Mouse (Mus musculus) lung, adult 2 months (tissue): ENCODE data around the gene Cers2. TPM values are rescaled to one million over a fixed set of nuclear protein-coding genes. Genes with fewer than 3 reads are reported as not detected.

ENCODE experiments used
- DNase-seq: peaks from one replicate; pipeline ENCODE4 v3.0.0; 2022
- H3K4me1 ChIP-seq: fragments of 200-500 bp; 2 replicates; pipeline ENCODE4 v1.6.1; 2011; ENCODE audit warnings: low read length; ENCODE audit not compliant: control insufficient read depth, insufficient read depth
- H3K4me3 ChIP-seq: fragments of 200-500 bp; replicated peaks from 2 replicates; pipeline ENCODE3; 2011; ENCODE audit warnings: low read depth, mild to moderate bottlenecking, control low read depth, low read length; ENCODE audit errors: extremely low read depth
- CTCF ChIP-seq: fragments of 200-500 bp; IDR thresholded peaks from 2 replicates; pipeline ENCODE4 v1.5.1; 2011; ENCODE audit warnings: mild to moderate bottlenecking, low read length, control low read depth; ENCODE audit not compliant: insufficient read depth
- POLR2A ChIP-seq: fragments of 200-500 bp; IDR thresholded peaks from 2 replicates; pipeline ENCODE4 v1.6.1; 2011; ENCODE audit warnings: low read depth, mild to moderate bottlenecking, control low read depth, low read length, borderline replicate concordance; ENCODE audit errors: extremely low read depth
- WGBS: fragments of 180-500 bp; shearing (Covaris S2); methylation state at CpG from one replicate; pipeline ENCODE4 v1.1.7; 2018; 5-methylcytosine and 5-hydroxymethylcytosine counted together
- polyA plus RNA-seq: library from polyadenylated mRNA; depleted of rRNA; stranded (reverse); fragments of >200 nt; gene quantifications from 2 replicates; pipeline ENCODE4 v1.2.3, GENCODE M21; 2012

Gene Cers2
- polyA plus RNA-seq, 1 experiment: 181 TPM

GRCm38 (mm10) chr3:95280747-95281146 lies 33.8 kb upstream of the Cers2 start:
- TF ChIP-seq CTCF (no peak), POLR2A (no peak)

DNA sequence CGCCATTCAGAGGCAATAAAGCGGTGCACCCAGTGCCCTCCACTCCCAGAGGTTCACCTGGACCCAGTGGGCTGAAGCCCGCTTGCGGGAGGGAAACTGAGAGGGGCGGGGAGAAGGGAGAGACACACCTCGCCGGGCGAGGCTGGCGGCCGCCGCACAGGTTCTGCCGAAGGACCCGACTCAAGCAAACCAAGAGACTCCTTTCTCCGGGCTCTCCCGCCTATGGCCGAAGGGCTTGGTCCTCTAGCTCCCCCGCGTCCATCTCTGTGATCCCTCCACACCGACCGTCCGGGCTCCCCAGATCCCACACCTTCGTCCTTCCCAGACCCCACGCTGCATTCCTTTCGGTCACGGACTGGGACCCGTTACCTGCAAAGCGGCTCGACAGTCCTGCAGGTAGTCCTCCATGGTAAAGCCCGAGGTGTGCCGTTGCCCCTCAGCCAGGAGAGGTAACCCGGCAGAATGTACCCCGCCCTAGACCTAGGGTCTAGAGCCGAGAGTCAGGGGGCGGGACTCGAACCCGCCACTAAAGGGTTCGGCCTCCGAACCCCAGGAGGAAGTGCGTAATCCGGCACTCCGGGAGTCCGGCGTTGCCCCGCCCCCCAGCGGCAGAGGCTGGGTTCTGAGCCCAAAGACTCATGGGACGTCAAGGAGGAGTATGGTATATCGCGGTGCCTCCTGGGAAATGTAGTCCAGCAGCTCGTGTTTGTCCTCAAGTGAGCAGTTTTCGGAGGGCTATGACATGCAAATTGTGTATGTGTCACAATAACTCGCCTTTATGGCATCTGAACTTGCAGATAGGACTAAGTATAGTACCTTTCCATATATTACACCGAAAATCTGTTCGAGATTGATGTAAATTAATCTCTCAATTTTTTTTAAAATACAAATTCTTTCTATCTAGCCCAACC lies 33.1 kb upstream of the Cers2 start, which contains the start of the genes Mindy1 and Prune1:
TSS of gene Mindy1 (plus strand) at position 130 of the 911 bp plus-strand sequence.
TSS of gene Prune1 (minus strand) at position 861 of the 911 bp plus-strand sequence.
- WGBS: under 1% methylated on average over 53 of the region's 53 CpGs
- Histone ChIP-seq H3K4me1 (peaks cover 6% of the 10 kb centered on the region; the same call in 1 of the 2 replicates), H3K4me3 (peak within 1 kb of the TSS; percentile 88)
- peak; percentile 54; the same call in 1 of the 2 replicates for TF ChIP-seq POLR2A
- TF ChIP-seq CTCF: no peak
- DNase-seq: peak; percentile 96

More at GRCm38 (mm10) chr3:95280747-95281146, 33.8 kb upstream of the Cers2 start:
- Histone ChIP-seq H3K4me3 (peak overlapping the region; percentile 84), H3K4me1 (peaks cover 6% of the 10 kb centered on the region; the same call in 1 of the 2 replicates)
- WGBS: 6% methylated on average over 8 of the region's 8 CpGs
- DNase-seq: no peak

DNA sequence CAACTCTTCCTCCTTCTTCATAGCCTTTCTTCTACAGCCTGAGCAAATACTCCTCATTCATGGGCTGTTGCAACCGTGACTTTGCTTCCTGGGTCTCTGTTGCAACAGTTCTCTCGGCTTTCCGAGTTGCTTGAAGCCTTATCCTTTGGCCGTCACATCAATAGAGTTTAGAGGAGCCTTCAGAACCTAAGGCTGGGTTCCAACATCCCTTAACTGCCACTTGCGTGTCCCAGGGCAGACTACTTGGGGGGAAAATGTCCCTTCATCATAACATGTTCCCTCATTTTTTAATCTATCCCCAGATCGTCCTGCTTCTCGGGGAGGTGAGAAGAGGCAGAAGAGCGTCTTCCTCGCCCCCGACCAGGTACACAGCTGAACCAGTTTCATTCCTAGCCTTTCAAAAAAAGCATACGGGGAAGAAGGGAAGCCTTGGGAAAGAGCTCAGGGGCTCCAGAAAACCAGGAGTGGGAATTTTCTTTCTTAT lies 32.2 kb upstream of the Cers2 start:
- DNase-seq: peak; percentile 67
- peaks cover 6% of the 10 kb centered on the region; the same call in 1 of the 2 replicates for H3K4me1 ChIP-seq
- TF ChIP-seq POLR2A (no peak; the same call in 1 of the 2 replicates), CTCF (no peak)
- WGBS: under 1% methylated on average over 11 of the region's 11 CpGs
- peak overlapping the region; percentile 88 for H3K4me3 ChIP-seq

DNA sequence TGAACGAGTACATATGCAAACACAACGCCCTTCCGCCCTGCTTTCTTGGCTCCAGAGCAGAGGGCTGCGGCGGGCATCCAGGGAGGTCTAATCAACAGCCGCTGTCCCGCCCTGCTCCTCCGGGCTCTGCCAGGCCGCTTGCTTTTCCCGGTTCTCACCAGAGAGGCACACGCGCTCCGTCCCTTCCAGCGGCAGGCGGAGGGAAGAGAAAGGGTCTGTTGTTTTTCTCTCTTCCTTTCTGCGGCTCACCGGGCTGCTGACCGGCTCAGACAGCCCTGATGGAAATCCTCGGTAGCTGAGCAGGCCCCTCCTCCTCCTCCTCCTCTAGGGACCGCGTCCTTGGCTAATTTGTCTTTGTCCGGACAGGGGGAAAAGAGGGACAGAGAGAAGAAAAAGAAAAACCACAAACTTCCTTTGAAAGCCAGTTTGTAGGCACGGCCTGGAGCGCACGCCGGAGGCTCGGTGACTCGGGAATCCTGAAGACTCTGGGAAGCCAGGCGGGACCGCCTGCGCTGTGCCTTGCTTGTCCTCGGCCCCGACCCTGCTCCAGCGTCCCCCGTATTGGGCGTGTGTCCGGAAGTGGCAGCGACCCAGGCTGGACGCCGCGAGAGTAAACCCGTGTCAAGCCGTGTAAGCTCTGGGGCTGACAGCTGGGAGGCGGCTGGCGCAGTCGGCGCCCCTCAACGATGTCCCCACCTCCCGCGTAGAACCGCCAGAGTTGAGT lies 31.6 kb upstream of the Cers2 start:
- DNase-seq: peak; percentile 82
- H3K4me1 ChIP-seq: peaks cover 6% of the 10 kb centered on the region; the same call in 1 of the 2 replicates
- 0 out of 2 replicates have a peak, but pooled peaks have one; percentile 17 for TF ChIP-seq CTCF
- TF ChIP-seq POLR2A: peak; percentile 88
- H3K4me3 ChIP-seq: peak overlapping the region; percentile 88
- WGBS: under 1% methylated on average over 49 of the region's 51 CpGs

GRCm38 (mm10) chr3:95283589-95283941 lies 31.0 kb upstream of the Cers2 start:
- DNase-seq: no peak
- Histone ChIP-seq H3K4me3 (peak overlapping the region; percentile 88), H3K4me1 (peaks cover 6% of the 10 kb centered on the region; the same call in 1 of the 2 replicates)
- TF ChIP-seq POLR2A: no peak
- TF ChIP-seq CTCF: no peak
- under 1% methylated on average over 7 of the region's 7 CpGs for WGBS

- 9% methylated on average over 1 of the region's 1 CpGs for WGBS
Observed at GRCm38 (mm10) chr3:95284062-95284461, 30.5 kb upstream of the Cers2 start.

DNA sequence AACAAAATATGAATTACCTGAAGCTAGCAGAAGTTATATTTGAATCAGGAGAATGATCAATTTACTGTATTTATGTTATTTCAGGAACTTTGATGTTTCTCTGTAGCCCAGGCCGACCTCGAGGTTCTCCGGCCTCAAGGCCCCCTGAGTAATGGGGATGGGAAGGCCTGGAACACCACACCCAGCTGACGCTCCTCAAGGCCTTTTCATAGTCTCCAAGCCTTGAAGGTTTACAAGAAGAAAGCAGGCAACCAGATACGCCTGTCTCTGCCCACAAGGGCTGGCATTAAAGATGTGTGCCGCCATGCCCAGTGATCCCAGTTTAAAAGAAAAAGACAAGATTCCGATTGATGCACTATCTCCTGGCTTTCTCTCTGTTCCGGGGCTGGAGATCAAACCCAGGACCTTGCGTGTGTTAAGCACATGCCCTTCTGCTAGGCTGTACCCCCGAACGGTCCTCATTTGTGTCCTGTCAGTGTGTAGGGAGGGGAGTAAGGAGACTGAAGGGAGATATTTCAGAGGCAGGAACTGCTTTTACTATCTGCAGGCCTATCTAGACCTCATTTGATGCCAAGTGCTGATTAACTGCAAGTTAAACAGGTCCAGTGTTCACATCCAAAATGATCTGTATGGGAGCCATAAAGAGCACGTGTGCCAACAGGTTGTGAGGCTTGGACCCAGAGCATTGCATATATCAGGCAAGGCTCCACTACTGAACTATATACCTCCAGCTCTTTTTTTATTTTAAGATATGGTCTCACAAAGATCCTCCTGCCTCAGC lies 29.9 kb upstream of the Cers2 start:
- Histone ChIP-seq H3K4me1 (peaks cover 6% of the 10 kb centered on the region; the same call in 1 of the 2 replicates), H3K4me3 (peak overlapping the region; percentile 30)
- WGBS: 62% methylated on average over 12 of the region's 12 CpGs
- DNase-seq: no peak
- no peak for TF ChIP-seq POLR2A

More at GRCm38 (mm10) chr3:95284062-95284461, 30.5 kb upstream of the Cers2 start:
- TF ChIP-seq POLR2A (no peak), CTCF (no peak)
- DNase-seq: no peak
- H3K4me3 ChIP-seq: peak overlapping the region; percentile 88
- peaks cover 6% of the 10 kb centered on the region; the same call in 1 of the 2 replicates for H3K4me1 ChIP-seq

GRCm38 (mm10) chr3:95285390-95285789 lies 29.2 kb upstream of the Cers2 start:
- TF ChIP-seq CTCF: no peak
- TF ChIP-seq POLR2A: no peak
- WGBS: 79% methylated on average over 5 of the region's 5 CpGs

DNA sequence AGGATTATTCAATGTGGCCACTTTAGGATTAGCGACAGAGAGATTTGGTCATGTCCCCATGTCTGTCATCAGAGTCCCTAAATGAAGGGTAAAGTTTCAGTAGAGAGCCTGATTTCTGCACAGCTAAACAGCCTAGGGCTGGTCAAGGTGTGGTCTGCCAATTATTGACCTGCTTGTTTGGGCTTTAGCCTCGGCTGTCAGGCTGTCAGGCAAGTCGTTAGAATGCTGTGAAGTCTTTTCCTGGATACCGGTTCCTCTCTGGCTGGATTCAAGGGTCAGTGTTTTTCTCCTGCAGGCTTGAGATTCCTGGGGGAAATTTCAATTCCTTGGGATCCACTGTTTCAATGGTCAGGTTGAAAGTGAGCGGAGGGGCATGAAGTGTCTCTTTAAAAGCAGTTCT lies 28.6 kb upstream of the Cers2 start:
- TF ChIP-seq POLR2A (no peak), CTCF (no peak)
- no peak for DNase-seq
- Histone ChIP-seq H3K4me1 (peaks cover 3% of the 10 kb centered on the region; the same call in 1 of the 2 replicates), H3K4me3 (no peak overlapping the region)
- 51% methylated on average over 5 of the region's 5 CpGs for WGBS

More at GRCm38 (mm10) chr3:95285390-95285789, 29.2 kb upstream of the Cers2 start:
- DNase-seq: no peak
- H3K4me1 ChIP-seq: peaks cover 6% of the 10 kb centered on the region; the same call in 1 of the 2 replicates
- no peak overlapping the region for H3K4me3 ChIP-seq
